Mouse (Mus musculus): ENCODE results near the gene Scn4a. TPM values are rescaled to one million over a fixed set of nuclear protein-coding genes. Genes with fewer than 3 reads are reported as not detected.
"Not testable (repeated sequence)": the region's sequence is repeated elsewhere in the genome, so short reads cannot be mapped to it uniquely, and the experiment has no call there.

Scn4a gene
- 0.04 TPM in 1 of 2 replicates, not detected in the other for polyA plus RNA-seq (2014; fragmentation: Nextera tagmentation; extraction: Ambion mirVana)

GRCm38 (mm10) chr11:106353188-106353587 is at the start of gene Scn4a:
Gene Scn4a, minus strand, starts transcription at chr11:106353288.
- ATAC-seq (replicated peaks; ENCODE audit: low FRiP score, low TSS enrichment, low read depth) (no peak), DNase-seq (ENCODE audit: low spot score) (no peak)
- Histone ChIP-seq H3K9me3 (ENCODE audit: control insufficient read depth, low read length) (no peaks in the 10 kb centered on the region), H3K27ac (ENCODE audit: low read depth) (no peak within 1 kb of the TSS), H3K4me2 (ENCODE audit: low read length) (no peak within 1 kb of the TSS), H3K36me3 (ENCODE audit: control insufficient read depth, insufficient read depth, low read length) (no peaks in the 10 kb centered on the region), H3K4me3 (ENCODE audit: low read depth, low read length) (no peak within 1 kb of the TSS), H3K4me1 (replicated peaks; ENCODE audit: control insufficient read depth, insufficient read depth, low read length) (no peaks in the 10 kb centered on the region), H3K27me3 (replicated peaks; ENCODE audit: control insufficient read depth, insufficient read depth, low read length) (no peaks in the 10 kb centered on the region), H3K9ac (ENCODE audit: low read length) (no peak within 1 kb of the TSS)
- 81% methylated on average over 12 of the region's 12 CpGs for WGBS

- ATAC-seq (replicated peaks; ENCODE audit: low FRiP score, low TSS enrichment, low read depth) (no peak), DNase-seq (ENCODE audit: low spot score) (no peak)
- H3K27ac ChIP-seq (ENCODE audit: low read depth), result no peak overlapping the region
- H3K36me3 ChIP-seq (ENCODE audit: control insufficient read depth, insufficient read depth, low read length), result peaks cover 32% of the 10 kb centered on the region
- no peaks in the 10 kb centered on the region for H3K9me3 ChIP-seq (ENCODE audit: control insufficient read depth, low read length)
- H3K27me3 ChIP-seq (replicated peaks; ENCODE audit: control insufficient read depth, insufficient read depth, low read length), result no peaks in the 10 kb centered on the region
- no peak overlapping the region for H3K4me2 ChIP-seq (ENCODE audit: low read length)
- no peak overlapping the region for H3K4me3 ChIP-seq (ENCODE audit: low read depth, low read length)
- 93% methylated on average over 8 of the region's 8 CpGs for WGBS
- H3K4me1 ChIP-seq (replicated peaks; ENCODE audit: control insufficient read depth, insufficient read depth, low read length), result no peaks in the 10 kb centered on the region
- no peak overlapping the region for H3K9ac ChIP-seq (ENCODE audit: low read length)
These were observed 45.4 kb upstream of the Scn4a start for GRCm38 (mm10) chr11:106398481-106398880.

- H3K4me3 ChIP-seq (ENCODE audit: low read depth, low read length), result no peak overlapping the region
- no peak for DNase-seq (ENCODE audit: low spot score)
- WGBS, result 90% methylated on average over 3 of the region's 3 CpGs
- H3K36me3 ChIP-seq (ENCODE audit: control insufficient read depth, insufficient read depth, low read length), result peaks cover 28% of the 10 kb centered on the region
- no peaks in the 10 kb centered on the region for H3K9me3 ChIP-seq (ENCODE audit: control insufficient read depth, low read length)
- no peaks in the 10 kb centered on the region for H3K27me3 ChIP-seq (replicated peaks; ENCODE audit: control insufficient read depth, insufficient read depth, low read length)
- H3K9ac ChIP-seq (ENCODE audit: low read length), result no peak overlapping the region
- H3K4me2 ChIP-seq (ENCODE audit: low read length), result no peak overlapping the region
- no peak overlapping the region for H3K27ac ChIP-seq (ENCODE audit: low read depth)
- H3K4me1 ChIP-seq (replicated peaks; ENCODE audit: control insufficient read depth, insufficient read depth, low read length), result no peaks in the 10 kb centered on the region
- no peak for ATAC-seq (replicated peaks; ENCODE audit: low FRiP score, low TSS enrichment, low read depth)
These were observed 44.6 kb upstream of the Scn4a start for GRCm38 (mm10) chr11:106397656-106398055.

- not testable (repeated sequence) for H3K27ac ChIP-seq (ENCODE audit: low read depth); H3K4me3 ChIP-seq (ENCODE audit: low read depth, low read length); H3K9ac ChIP-seq (ENCODE audit: low read length); H3K9me3 ChIP-seq (ENCODE audit: control insufficient read depth, low read length); ATAC-seq (replicated peaks; ENCODE audit: low FRiP score, low TSS enrichment, low read depth); H3K4me1 ChIP-seq (replicated peaks; ENCODE audit: control insufficient read depth, insufficient read depth, low read length); H3K27me3 ChIP-seq (replicated peaks; ENCODE audit: control insufficient read depth, insufficient read depth, low read length); H3K36me3 ChIP-seq (ENCODE audit: control insufficient read depth, insufficient read depth, low read length); DNase-seq (ENCODE audit: low spot score); H3K4me2 ChIP-seq (ENCODE audit: low read length)
- WGBS, result 75% methylated on average over 2 of the region's 2 CpGs
These were observed 41.0 kb upstream of the Scn4a start for GRCm38 (mm10) chr11:106394055-106394454.

- ATAC-seq (replicated peaks; ENCODE audit: low FRiP score, low TSS enrichment, low read depth) (no peak), DNase-seq (ENCODE audit: low spot score) (no peak)
- H3K9me3 ChIP-seq (ENCODE audit: control insufficient read depth, low read length), result no peaks in the 10 kb centered on the region
- H3K4me3 ChIP-seq (ENCODE audit: low read depth, low read length), result no peak overlapping the region
- H3K27ac ChIP-seq (ENCODE audit: low read depth), result no peak overlapping the region
- no peak overlapping the region for H3K9ac ChIP-seq (ENCODE audit: low read length)
- H3K27me3 ChIP-seq (replicated peaks; ENCODE audit: control insufficient read depth, insufficient read depth, low read length), result no peaks in the 10 kb centered on the region
- WGBS, result 59% methylated on average over 4 of the region's 4 CpGs
- H3K4me1 ChIP-seq (replicated peaks; ENCODE audit: control insufficient read depth, insufficient read depth, low read length), result peaks cover 9% of the 10 kb centered on the region; the same call in 1 of the 2 replicates
- peaks cover 3% of the 10 kb centered on the region for H3K36me3 ChIP-seq (ENCODE audit: control insufficient read depth, insufficient read depth, low read length)
- no peak overlapping the region for H3K4me2 ChIP-seq (ENCODE audit: low read length)
These were observed 40.2 kb upstream of the Scn4a start for GRCm38 (mm10) chr11:106393331-106393616.

GRCm38 (mm10) chr11:106392597-106393330 is 39.7 kb upstream of the Scn4a start:
- H3K9ac ChIP-seq (ENCODE audit: low read length), result no peak overlapping the region
- H3K27me3 ChIP-seq (replicated peaks; ENCODE audit: control insufficient read depth, insufficient read depth, low read length), result no peaks in the 10 kb centered on the region
- H3K4me1 ChIP-seq (replicated peaks; ENCODE audit: control insufficient read depth, insufficient read depth, low read length), result peaks cover 9% of the 10 kb centered on the region; the same call in 1 of the 2 replicates
- H3K27ac ChIP-seq (ENCODE audit: low read depth), result no peak overlapping the region
- DNase-seq (ENCODE audit: low spot score), result no peak
- H3K36me3 ChIP-seq (ENCODE audit: control insufficient read depth, insufficient read depth, low read length), result no peaks in the 10 kb centered on the region
- H3K9me3 ChIP-seq (ENCODE audit: control insufficient read depth, low read length), result no peaks in the 10 kb centered on the region
- ATAC-seq (replicated peaks; ENCODE audit: low FRiP score, low TSS enrichment, low read depth), result no peak
- WGBS, result 61% methylated on average over 7 of the region's 7 CpGs
- no peak overlapping the region for H3K4me3 ChIP-seq (ENCODE audit: low read depth, low read length)
- H3K4me2 ChIP-seq (ENCODE audit: low read length), result no peak overlapping the region

GRCm38 (mm10) chr11:106391546-106392188 is 38.6 kb upstream of the Scn4a start:
- Histone ChIP-seq H3K4me2 (ENCODE audit: low read length) (no peak overlapping the region), H3K9ac (ENCODE audit: low read length) (no peak overlapping the region), H3K4me1 (replicated peaks; ENCODE audit: control insufficient read depth, insufficient read depth, low read length) (peaks cover 9% of the 10 kb centered on the region; the same call in 1 of the 2 replicates), H3K36me3 (ENCODE audit: control insufficient read depth, insufficient read depth, low read length) (no peaks in the 10 kb centered on the region), H3K9me3 (ENCODE audit: control insufficient read depth, low read length) (no peaks in the 10 kb centered on the region), H3K27ac (ENCODE audit: low read depth) (no peak overlapping the region), H3K27me3 (replicated peaks; ENCODE audit: control insufficient read depth, insufficient read depth, low read length) (no peaks in the 10 kb centered on the region), H3K4me3 (ENCODE audit: low read depth, low read length) (no peak overlapping the region)
- WGBS, result 33% methylated on average over 6 of the region's 6 CpGs
- peak; percentile 82 for DNase-seq (ENCODE audit: low spot score)
- peak; percentile 50 for ATAC-seq (replicated peaks; ENCODE audit: low FRiP score, low TSS enrichment, low read depth)

- Histone ChIP-seq H3K4me2 (ENCODE audit: low read length) (no peak overlapping the region), H3K9ac (ENCODE audit: low read length) (no peak overlapping the region), H3K9me3 (ENCODE audit: control insufficient read depth, low read length) (no peaks in the 10 kb centered on the region), H3K27me3 (replicated peaks; ENCODE audit: control insufficient read depth, insufficient read depth, low read length) (no peaks in the 10 kb centered on the region), H3K4me3 (ENCODE audit: low read depth, low read length) (no peak overlapping the region), H3K4me1 (replicated peaks; ENCODE audit: control insufficient read depth, insufficient read depth, low read length) (peaks cover 9% of the 10 kb centered on the region; the same call in 1 of the 2 replicates), H3K27ac (ENCODE audit: low read depth) (no peak overlapping the region), H3K36me3 (ENCODE audit: control insufficient read depth, insufficient read depth, low read length) (no peaks in the 10 kb centered on the region)
- 43% methylated on average over 3 of the region's 3 CpGs for whole genome bisulfite sequencing
- no peak for ATAC-seq (replicated peaks; ENCODE audit: low FRiP score, low TSS enrichment, low read depth)
- no peak for DNase-seq (ENCODE audit: low spot score)
These were observed 37.7 kb upstream of the Scn4a start for GRCm38 (mm10) chr11:106390757-106391156.

- DNase-seq (ENCODE audit: low spot score), result no peak
- Histone ChIP-seq H3K36me3 (ENCODE audit: control insufficient read depth, insufficient read depth, low read length) (no peaks in the 10 kb centered on the region), H3K9me3 (ENCODE audit: control insufficient read depth, low read length) (no peaks in the 10 kb centered on the region), H3K27ac (ENCODE audit: low read depth) (no peak overlapping the region), H3K4me3 (ENCODE audit: low read depth, low read length) (no peak overlapping the region), H3K9ac (ENCODE audit: low read length) (no peak overlapping the region), H3K4me1 (replicated peaks; ENCODE audit: control insufficient read depth, insufficient read depth, low read length) (peaks cover 9% of the 10 kb centered on the region; the same call in 1 of the 2 replicates), H3K27me3 (replicated peaks; ENCODE audit: control insufficient read depth, insufficient read depth, low read length) (no peaks in the 10 kb centered on the region), H3K4me2 (ENCODE audit: low read length) (no peak overlapping the region)
- ATAC-seq (replicated peaks; ENCODE audit: low FRiP score, low TSS enrichment, low read depth), result no peak
- 18% methylated on average over 3 of the region's 3 CpGs for WGBS
These were observed 36.5 kb upstream of the Scn4a start for GRCm38 (mm10) chr11:106389611-106390010.
